Mouse (Mus musculus) cerebellum, adult 9-11 months (tissue): ENCODE measurements around the gene Osbpl3.

Experiments
- DNase-seq: peaks from one replicate; pipeline ENCODE4 v3.0.0; 2022

The Osbpl3 gene

DNA sequence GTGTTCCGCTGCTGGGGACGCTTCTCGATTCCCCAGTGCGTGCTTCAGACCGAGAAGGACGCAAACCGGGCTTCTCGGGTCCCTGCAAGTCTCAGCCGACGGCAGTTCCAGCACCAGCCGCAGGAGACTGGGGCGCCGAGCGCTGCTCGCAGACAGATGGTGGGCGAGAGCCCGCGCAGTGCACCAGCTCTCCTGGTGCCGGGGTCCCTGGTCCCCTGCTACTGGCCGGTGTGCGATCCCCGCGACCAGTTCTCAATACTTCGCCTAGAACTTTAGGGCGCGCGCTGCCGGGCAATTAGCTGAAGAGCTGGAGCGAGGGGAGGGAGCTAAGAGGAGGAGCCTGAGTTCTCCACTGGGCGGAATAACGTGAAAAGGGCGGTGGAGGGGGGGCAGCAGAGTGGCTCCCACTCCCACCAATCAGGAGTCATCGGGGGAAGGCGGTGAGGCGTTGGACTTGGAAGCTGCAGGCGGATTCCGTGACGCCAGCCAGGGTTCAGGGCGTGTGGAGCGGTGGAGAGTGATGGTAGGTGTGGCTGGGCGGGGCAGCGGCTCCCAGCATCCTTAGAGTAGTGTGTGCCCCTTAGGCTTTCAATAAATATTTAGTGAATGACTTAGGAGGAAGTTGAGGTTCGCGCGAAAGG lies at the start of gene Osbpl3:
TSS of gene Osbpl3 (minus strand) at position 373 of the 641 bp plus-strand sequence.
- DNase-seq: peak; percentile 94

DNA sequence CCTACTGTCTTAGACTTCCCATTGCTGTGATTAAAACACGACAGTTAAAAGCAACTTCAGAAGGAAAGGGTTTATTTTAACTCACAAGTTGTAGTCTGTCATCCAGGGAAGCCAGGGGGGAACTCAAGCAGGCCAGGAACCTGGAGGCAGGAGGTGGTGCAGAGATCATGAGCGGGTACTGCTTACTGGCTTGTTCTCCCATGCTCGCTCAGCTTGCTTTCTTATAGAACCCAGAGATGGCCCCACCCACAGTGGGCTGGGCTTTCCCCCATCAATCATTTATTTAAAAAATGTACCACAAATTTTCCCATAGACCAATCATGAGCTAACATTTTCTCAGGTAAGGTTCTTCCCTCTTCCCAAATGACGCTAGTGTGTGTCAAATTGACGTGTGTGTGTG lies 49.5 kb upstream of the Osbpl3 start:
- DNase-seq: no peak

DNA sequence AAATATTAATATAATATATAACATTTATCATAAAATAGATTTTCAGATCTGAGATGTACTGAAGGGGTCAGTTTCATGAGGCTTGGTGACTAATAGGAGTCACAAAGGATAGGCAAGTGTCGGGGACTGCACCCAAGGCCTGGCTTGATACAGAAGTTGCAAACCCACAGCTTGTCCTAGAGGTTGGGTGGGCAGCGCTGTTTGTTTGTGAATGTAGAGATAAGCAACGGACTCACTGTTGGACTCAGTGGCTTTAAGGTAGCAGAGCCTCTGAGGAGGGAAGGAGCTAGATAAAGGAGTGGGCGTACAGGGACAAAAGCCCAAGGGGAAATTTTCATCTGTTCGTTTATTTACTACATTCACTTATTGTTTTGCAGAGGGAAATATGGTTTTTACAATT lies 48.7 kb upstream of the Osbpl3 start:
- no peak for DNase-seq

DNA sequence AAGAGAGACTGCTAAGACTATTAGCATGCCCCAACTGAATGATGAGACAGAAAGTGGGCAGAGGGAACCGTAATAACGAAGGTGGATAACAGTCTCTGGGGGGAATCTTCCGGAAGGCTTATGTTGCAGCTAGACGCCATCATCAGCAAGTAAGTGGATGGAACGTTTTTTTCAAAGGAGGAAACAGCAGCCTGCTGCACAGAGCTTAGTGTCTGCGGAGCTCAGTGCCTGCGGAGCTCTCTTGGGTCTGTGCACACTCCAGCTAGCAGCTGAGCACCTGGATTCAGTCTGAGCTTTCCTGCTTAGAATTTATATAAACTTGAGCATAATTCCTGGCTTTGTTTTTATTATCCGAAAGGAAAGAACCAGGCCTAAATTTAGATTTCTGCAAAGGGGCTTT lies 47.8 kb upstream of the Osbpl3 start:
- DNase-seq: no peak

DNA sequence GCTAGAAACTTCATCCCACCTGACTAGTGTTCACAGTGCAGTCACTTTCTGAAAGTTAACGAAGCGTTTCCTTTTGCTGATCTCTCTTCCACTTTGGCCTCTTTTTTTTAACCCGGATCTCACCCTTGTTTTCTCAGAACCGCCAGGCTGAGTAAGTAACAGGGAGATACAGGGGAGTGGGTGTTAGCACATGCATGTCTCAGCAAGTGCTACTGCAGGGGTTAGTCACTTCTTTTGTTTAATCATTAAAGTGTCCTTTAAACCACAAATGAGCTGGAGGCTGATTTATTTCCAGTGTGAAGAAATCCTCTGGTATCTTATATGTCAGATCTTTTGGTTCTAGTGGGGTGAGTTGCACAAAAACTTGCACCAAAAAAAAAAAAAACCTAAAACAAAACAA lies 47.0 kb upstream of the Osbpl3 start:
- no peak for DNase-seq

DNA sequence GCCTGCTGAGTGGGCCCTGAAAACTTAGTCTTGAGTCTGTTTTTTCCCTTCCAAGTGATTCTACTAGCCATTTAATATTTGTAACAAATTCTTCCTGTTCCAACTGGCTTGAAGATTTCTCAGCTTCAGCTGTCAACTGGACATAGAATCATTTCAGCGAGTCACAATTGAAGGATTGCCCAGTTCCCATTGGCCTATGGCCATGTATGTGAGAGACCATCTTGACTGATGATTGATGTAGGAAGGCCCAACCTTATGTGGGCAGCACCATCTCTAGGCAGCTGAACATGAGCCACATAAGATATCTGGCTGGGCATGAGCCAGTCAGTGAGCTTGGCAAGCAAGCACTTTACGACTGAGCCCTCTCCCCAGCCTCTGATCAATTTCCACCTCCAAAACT lies 42.3 kb upstream of the Osbpl3 start:
- peak; percentile 5 for DNase-seq

DNA sequence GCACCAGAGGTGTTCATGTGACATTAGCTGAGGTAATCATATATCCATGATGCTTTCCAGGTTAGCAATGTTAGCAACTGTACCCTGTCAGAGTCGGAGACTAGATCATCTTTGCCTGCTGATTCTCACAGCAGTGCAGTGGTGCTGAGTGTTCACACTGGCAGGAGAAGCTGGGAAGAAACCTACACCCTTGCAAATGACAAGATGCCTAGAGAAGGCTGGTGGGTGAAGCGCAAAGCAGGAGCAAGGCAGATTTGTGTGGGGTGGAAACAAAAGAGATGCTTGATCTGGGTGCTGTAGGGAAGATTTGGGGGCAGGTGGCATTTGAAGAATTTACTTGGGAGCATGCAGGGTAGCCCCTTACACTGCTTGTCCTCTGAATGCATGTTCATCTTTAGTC lies 34.5 kb upstream of the Osbpl3 start:
- no peak for DNase-seq

DNA sequence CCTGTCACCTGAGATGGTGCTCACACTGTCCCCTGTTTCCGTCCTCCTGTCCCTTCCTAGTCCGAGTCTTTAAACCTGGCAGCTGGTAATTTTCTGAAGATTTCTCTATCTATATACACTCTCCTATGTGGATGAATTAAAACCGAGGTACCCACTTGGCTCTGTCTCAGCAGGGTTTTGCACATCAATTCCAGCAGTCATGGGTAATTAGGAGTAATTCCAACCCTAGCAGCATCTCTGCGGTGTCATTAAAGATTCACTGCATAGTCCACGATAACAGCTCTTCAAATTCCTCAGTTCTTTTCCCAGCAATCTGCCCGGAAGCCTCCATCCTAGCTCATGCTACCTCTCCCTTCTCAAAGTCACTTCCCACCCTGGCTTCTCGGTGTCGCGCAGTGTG lies 33.4 kb upstream of the Osbpl3 start:
- DNase-seq: no peak

DNA sequence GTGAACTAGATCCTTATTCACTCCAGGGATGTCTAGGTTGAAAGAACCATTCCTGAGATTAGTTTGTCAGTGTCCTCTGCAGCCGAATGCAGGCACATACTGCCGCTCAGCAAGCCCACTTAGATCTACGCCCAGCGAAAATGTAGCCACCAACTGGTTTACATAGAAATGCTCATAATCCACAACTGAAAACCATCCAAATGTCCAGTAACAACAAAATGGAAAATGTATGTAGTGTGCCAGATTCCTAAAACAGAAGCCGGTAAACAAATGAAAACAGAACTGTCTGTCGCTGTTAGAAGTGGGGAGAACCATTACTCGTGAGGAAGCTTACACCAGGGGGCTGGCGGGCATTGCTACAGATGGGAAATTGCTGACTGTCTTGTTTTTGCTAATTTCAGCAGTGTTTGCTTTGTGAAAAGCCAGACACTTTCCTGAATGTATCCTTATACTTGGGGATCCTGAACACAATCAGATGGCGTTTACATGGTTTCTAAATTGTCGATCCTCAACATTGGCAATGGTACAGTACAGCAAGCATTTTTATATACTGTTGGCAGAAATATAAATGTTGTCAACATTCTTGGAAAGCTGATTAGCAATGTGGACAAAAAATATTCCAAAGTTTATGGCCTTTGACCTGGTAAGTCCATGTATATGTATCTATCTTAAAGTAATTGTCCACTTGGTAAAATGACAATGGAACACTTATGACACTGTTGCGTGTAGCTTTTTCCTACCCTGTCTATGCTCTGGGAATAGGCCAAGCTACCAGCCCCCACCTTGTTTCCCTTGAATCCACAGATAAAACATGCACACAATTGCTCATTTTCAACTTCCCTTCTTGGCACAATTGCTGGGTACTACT lies 30.3 kb upstream of the Osbpl3 start:
- no peak for DNase-seq

DNA sequence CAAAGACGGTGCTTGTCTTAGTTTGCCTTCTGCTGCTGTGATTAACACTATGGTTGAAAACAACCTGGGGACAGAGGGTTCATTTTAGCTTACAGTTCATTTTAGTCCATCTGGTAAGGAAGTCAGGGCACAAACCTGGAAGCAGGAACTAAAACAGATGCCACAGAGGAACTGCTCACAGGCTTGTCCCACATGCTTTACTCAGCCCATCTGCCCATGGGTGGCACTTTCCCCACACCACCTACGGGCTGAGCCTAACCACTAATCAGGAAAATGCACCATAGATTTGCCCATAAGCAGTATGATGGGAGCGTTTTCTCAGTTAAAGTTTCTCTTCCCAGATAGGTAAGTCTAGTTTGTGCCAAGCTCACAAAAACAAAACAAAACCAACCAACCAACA lies 27.4 kb upstream of the Osbpl3 start:
- DNase-seq: peak; percentile 16

DNA sequence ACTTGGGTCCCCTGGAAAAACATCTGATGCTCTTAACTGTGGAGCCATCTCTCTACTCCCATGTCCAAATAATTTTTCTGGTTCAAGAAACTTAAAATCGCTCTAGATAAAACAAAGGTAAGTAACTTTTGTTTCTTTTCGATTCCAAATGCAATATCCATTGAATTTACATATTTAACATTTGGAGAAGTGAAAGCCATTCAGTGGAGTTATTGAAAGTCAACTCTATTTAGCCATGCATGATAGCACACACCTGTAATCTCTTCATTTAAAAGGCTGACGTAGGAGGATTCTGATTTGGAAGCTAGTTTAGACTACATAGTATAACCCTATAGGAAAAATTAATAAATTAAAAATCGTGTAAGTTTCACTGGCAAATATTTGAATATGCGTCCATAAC lies 25.5 kb upstream of the Osbpl3 start:
- DNase-seq: no peak

DNA sequence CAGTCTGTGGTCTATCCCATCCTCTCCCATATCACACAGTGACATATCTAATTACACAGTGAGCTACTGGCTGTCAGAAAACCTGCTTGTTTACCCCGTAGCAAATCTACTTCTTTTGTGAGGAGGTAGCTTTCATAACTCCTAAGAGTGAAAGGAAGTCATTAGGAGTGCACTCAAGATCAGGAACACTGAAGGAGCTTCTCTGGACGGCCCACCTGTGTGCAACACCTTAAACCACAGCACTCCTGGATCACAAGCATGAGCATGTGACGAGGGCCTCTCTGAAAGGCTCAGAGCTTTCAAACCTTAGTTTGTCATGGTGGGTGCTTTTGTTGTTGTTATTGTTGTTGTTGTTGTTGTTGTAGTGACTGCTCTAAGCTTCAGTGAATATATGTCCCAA lies 10.4 kb upstream of the Osbpl3 start:
- no peak for DNase-seq

DNA sequence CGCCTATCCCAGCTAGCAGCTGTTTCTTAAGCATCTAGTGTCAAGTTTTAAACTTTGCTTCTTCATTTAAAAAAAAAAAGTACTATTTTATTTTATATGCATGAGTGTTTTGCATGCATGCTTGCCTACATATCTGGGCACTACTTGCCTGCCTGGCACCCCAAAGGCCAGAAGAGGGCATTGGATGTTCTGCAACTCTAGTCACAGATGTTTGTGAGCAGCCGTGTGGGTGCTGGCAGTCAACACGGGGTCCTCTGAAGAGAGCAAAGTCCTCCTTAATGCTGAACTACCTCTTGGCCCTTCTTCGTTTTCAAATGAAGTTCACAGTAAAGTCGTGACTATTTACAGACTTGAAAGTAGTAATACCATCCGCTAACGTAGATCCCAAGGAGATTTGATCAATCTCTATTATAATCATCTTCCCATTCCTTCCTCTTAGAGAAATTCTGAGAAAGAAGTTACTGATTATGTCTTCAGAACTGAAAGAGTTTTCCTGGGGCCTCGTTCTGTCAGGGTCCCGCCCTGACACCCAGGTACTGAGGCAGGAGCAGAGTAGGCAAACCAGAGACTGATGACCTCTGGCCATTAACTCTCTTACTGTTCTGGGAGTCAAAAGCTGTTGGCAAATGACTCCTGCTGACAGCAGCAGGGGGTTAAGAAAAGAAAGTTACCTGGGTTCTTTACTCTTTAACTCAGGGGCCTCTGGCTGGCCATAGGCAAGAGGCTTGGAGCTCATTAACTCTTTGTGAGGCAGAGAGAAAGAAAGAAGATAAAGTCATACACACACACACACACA lies 8.9 kb upstream of the Osbpl3 start:
- DNase-seq: no peak

DNA sequence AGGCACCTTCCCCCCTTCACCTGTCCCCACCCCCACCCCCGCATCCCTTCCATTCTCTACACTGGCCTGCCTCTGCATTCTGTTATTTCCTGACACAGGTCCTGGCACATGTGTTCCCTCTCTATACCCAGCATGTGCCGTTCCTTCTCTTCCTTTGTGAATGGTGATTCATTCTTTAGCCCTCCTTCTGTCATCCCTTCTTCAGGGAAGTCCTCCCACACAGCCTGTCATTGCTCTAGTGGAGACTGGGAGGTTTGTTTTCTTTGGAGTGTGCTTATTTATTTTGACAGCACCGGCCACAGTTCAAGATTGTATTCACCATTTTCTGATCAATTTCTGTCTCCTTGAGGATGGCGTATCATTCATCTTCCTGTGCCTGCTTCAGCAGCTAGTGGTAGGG lies 6.0 kb upstream of the Osbpl3 start:
- DNase-seq: no peak

DNA sequence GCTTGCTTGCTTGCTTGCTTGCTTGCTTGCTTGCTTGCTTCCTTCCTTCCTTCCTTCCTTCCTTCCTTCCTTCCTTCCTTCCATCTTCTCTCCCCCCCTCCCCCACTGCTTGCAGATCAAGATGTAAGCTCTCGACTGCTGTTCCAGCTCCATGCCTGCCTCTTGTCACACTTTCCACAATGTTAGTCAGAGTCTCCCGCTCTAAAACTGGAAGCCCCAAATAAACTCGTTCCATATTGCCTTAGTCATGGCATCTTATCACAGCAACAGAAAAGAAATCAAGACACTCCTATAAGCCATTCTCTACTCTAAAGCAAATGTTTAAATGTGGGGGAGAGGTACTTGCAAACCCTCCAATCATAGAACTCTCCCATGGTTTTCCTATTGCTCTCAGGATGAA lies 5.6 kb upstream of the Osbpl3 start:
- no peak for DNase-seq

DNA sequence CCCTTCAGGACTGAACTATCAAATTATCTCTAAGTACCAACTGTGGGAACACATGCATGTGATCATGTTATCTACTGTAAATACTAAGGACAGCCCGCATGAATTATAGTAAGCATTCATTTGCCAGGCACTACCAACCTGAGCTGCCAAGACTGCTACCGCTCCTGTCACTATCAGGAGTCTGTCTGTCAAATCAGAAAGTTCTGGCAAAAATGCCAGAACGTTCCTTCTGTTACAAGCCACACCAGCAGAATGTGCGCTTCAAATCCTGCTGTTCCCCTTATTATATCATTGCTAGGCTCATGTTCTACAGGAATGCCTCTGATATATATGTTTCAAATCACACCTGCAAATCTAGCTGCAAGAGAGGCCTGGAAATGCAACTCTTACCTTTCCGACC lies 4.6 kb upstream of the Osbpl3 start:
- DNase-seq: no peak

DNA sequence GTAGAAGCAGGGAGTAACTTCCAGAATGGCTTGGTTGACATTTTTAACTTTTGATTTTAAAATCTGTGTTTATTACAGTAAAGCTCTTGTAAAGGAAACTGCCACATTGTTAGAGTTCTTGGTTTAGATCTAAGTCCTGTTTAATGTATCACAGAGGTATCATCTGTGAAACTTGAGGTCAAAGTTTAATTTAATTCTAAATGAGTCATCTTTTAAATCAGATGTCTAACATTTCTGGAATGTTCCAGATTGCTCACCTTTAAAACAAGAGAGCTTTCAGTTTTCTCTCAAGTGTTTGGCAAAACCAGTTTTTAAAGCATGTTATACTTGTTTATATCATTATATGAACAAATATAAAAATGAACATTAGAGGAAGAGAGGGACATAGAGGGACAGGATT lies 4.2 kb upstream of the Osbpl3 start:
- no peak for DNase-seq

DNA sequence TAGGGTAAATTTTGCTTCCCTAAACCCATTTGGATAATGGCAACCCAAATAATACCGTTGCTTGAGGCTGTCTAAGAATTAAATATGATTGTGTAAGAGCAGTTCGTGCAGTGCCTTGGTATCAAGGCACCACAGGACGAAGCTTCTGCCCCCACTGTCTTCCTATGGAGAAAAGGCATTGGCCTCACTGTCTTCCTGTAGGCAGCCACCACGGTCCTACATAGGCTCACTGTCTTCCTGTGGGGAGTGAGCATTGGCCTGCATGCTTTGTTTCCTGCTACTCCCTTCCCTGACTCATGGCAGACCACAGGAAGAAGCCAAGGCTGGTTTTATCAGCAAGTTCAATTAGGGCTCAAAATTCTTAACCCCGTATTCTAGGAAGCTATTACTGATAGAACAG lies 3.3 kb upstream of the Osbpl3 start:
- DNase-seq: no peak

DNA sequence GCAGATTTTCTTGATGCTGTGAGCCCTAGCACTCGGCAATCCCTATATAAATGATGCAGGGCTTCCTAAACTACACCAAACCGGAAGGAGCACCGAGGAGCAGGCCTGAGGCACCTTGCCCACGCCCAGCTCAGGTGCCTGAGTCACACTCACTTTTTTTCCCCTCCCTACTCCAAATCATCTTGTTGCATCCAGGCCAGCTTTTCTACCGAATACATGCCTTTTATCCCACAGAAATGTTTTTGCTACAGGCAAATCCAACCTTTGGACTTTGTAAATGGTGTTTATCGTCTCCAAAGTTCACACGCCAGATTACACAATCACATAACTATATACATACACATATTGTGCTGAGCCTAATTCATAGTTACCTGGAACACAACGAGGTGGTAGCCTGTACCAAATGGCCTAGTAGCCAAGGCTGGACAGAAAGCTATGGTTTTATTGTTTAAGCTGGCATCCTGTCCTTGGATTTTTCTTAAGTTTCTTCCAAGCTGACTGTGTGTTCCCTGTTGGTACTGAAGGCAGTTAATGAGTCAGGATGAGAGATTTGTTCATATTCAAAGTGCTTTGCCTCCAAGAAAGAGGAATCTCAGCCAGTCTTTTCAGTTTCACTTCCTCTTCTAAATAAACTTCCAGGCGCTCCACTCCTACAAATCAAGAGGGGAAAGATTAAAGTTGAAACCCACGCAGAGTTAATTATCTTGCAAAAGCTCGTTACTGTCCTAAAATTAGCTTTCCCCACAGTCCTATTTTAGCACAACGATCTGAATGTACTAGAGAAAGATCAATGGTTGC lies 1.7 kb upstream of the Osbpl3 start:
- no peak for DNase-seq

DNA sequence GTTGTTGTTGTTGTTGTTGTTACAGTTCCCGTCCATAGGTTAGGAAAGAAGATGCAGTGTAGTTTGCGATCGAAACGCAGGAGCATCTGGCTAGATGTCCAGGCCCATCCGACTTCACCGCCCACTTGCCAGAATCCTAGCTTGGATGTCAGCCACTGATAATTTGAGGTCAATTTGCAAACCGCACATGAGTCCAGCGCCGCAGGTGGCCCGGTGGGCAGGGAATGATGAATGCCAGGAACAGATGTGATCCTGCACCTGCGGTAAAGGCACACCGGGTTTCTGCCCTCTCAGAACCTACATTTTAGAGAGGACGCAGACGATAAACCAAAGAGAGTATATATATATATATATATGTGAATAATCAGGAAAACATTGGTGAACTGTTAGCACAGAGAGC lies 705 bp upstream of the Osbpl3 start:
- peak; percentile 62 for DNase-seq

DNA sequence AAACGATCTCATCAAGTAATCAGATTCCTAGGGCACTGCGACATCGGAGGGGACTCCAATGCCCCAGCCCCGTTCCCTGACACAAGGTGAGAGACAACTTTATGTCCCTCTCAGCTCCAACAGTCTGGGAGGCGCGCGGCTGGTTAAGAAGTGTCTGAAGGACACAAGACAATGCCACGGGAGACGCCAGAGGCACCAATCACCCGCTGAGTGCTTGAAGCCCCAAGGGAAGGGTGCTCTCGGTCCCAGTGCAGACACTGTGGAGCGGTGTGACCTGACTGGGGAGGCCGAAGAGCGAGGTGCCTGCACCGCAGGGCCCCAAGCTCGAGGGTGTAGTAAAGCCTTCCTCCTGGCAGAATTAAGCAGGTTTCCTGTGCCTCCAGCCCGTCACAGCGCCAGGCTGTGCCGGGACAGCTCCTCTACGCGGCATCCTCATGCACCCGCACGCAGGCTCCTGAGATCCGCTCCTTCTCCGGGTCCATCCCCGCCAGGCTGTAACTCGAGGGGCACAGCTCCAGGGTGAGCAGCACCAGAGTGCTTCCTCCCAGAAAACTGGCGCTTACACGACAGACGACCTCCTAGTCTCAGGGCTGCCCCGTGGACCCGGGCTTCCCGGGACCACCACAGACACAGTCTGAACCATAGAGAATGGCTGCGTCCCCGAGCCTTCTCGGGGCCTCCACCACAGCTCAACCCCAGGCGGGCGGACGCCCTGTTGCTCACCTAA lies 736 bp downstream of the Osbpl3 start:
- DNase-seq: peak; percentile 68

DNA sequence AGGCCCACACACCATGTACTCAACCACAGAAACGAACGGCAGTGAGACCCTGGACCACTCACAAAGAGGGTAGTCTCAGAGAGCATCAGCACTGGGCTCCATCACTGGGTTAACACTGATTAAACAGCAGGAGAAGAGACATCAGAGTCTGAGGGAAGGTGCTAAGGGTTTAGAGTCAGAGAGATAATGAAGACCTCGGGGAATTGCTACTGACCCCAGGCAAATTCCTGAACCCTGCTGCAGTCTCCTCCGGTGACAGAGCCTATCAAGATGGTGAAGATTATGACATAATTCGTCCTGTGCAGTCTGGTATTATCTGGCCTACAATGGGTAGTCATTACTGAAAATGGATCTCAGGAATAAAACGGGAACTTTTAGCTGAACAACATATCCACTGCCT lies 2.4 kb downstream of the Osbpl3 start:
- DNase-seq: no peak
